Mouse (Mus musculus) kidney, adult 9 months (tissue): Measurements from ENCODE around the gene Map4k4.

Source experiments
- DNase-seq: peaks from one replicate; pipeline ENCODE4 v3.0.0; 2022

Gene Map4k4

DNA sequence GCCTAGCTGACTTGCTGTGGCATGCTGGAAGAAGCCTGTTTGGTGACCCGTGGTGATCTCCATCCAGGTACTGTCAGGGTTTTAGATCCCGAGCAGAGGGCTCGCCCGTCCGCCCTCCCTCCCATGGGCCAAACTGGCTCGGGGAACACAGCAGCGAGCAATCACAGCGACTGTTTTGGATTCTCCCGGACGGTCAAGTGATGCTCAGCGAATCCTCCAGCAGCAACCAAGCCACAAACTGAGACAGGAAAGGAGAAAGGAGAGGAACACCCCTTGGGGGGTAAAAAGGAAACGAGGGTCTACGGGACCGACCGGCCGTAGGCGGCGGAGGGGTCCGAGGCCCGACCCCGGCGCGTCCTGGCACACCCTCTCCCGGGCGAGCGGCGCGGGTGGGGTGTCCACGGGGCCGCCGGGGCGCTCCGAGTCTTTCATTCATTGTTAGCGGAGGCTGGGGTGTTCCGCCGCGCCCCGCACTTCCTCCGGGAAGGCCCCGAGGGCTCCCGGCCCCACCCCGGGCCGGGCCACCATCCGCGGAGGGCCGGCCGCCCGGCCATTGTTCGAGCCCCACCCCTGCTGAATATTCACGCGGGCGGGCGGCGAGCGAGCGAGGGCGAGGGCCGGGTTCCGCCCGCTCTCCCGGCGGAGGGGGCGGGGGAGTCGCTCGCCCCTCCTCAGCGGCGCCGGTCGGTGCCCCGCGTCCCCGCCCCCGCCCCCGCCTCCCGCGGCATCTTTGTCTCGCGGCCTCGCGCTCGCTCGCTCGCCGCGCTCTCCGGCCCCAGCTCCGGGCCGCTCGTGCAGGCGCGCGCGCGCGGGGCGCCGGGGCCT lies at the start of gene Map4k4:
Gene Map4k4 (plus strand): TSS at position 733 of the 825 bp plus-strand sequence.
- DNase-seq: peak; percentile 73

DNA sequence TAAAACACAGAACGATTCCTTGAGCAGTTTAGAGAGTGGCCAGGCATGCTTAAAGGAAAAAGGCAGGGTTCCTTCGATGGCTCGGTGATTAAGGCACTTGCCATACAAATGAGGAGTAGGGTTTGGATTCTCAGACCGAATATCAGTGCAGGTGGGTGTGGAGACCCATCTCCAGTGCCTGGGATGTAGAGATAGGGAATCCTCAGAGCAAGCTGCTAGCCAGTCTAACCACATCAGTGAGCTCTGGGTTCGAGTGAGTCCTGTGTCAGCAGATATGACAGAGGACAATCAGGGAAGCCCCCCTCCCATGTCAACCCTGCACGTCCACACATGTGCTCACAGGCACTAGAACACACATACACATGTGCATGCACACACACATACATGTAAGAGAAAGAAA lies 44.8 kb upstream of the Map4k4 start:
- DNase-seq: no peak

DNA sequence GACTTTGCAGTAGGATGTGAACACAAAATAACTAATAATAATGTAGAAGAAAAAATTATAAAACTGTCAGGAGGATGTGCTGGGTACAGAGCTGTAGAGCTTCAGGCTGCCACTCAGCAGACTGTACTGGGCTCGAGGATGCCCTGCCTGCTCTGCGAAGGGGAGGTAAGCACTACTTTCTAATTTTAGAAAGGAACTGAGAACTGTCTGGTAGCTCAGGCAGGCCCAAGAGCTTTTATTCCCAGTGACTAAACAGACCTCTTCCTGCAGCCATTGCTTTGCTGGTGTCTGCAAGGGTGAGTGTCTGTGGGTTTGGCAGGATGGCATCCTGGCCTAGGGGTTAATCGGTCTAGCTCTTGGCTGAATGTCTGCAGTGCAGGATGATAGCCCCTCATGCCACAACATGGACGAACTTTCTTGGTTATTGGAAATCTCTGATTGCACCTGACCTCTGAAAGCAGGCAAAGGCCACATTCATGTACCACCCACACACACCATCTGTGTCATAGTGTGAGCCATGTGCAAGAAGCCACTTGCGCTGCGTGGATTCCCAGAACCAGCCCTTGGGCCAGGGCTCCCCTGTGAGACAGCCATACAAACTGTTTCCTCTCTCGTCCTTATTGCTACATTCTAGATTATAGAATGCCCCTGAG lies 43.8 kb upstream of the Map4k4 start:
- no peak for DNase-seq

DNA sequence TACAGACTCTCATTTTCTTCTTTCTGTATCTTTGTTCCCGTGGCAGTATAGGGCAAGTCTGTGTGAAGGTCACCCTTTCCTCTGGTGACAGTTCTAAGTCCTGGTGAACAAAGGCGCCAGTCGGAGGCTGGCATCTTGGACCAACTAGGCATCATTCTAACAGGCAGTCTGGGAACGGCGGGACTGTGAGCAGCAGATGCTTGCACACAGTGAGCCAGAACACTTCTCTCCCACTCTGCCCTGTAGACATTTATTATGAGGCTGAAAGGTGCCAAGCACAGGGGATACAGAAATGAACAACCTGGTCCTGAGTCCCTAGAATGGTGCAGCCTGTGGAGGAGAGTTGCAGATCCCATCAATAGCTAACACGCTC lies 43.3 kb upstream of the Map4k4 start:
- DNase-seq: no peak

DNA sequence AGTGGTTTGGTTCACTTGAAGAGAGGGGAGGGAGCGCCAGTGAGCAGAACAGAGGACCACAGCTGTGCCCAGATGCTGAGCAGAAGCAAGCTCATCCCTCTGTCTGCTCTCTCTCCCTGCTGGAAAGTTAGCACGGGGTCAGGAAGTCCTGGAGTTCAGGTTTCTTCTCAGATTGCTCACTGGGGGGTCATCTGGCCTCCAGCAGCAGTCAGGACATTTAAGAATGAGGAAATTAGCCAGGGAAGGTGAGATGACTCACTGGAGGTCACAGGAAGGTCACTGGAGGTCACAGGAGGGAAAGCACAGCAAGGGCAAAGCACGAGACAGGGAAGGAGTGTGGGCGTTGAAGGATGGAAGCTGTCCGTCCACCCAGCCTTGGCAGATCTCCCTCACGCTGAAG lies 41.5 kb upstream of the Map4k4 start:
- DNase-seq: no peak

DNA sequence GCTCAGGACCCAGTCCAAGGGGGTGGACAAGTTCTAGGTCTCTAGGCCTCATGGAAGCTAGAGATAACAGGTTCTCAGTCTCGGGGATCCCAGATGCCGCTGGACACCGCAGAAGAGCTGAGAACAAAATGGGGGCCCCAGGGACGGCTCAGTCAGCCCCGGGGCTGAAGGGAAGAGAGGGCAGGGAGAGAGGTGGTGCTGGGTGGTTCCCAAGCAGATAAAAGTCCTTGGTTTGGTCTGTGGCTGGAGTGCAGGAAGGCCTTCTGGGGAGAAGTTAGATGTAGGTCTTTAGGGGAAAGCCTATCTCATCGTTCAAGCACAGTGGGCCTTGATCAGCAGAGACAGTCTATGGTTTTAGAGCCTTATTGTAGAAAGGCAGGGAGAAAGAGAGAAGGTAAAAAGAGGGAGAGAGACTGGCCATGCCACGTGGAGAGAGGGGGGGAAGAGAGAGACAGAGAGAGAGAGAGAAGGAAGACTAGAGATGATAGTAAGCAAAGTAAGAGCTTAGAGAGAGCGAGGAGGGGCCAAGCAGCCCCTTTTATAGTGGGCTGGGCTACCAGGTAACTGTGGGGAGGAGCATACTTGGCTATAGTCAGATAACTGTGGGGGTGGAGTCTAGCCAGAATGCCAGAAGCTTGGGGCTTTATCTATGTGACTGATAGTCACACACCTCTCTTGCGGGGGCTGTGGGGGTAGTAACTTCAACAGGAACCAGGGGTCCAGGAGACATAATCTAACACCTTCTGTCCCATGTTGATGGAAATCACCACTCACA lies 34.2 kb upstream of the Map4k4 start:
- no peak for DNase-seq

DNA sequence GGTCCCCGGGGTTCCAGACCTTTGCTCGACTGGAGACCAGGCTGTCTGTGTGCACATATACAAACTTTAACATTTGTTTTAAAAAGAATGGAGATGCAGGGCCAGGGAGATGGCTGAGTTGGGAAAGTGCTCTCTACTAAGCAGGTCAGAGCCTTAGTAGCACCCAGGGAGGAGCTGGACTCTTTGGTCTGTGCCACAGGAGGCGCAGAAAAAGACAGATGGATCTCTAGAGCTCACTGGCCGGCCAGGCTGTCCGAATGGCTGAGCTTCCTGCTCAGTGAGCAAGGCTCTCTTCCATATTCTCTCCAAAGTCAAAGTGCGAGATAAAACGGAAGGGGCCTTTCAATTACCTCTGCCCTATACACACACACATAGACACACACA lies 33.6 kb upstream of the Map4k4 start:
- no peak for DNase-seq

DNA sequence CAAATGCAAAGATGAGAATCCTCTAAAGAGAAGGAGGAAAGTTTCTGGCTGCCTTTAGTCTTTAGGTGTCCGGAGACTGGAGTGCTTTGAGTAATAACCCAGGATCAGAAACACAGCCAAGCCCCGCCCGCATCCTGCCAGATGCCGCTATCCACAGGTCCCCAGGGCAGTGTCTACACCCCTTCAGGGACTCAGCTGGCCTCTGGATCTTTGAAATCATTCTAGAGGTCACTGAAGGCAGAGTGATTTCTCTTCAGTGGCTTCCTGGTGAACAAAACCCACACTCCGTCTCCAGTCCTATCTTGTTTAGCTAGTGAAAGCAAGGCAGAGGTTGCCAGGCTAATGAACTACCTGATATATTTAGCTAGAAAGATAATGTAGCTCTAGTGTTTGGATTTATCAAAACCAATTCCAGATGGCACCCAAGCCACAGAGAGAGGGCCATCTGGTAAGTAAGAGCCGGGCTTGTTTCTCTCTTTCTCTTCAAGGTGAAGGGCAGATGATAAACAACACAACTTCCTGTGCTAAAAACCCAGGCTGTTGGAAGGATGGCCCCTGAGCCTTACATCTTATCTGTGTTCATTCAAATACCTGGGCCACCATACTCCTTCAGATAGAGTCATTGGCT lies 32.6 kb upstream of the Map4k4 start:
- DNase-seq: peak; percentile 71

DNA sequence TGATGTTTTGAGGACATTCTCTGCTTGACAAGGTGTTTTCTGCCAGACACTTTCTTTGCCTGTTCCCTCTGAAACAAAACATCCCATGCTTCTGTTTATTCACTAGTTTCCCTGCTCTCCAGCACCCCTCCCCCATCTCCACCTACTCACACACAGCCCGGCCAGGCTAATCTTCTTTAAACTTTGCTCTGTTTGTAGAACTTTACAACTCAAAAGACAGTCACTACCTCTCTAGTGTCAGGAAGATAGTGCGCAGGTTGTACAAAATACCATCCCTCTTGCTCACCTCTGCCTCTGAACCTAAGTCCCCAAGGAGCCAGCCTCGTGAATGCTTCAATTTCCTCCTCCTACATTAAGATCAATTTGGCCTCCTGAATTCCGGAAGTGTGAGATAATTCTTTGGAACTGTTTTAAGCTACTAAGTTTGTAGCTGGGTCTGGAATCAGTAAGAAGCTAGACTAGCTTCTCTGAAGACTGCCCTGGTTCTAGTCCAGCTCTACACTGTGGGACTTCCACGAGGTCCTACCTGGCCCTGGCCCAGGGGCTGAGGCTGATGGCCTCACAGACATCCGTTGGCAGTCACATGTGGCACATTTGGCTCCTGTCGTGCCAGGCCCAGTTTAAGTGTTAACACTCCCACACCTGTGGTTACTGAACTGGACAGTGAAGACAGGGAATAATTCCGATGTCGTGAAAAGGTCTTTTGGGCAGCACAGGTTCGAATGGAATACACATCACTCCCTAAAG lies 31.7 kb upstream of the Map4k4 start:
- peak; percentile 22 for DNase-seq

DNA sequence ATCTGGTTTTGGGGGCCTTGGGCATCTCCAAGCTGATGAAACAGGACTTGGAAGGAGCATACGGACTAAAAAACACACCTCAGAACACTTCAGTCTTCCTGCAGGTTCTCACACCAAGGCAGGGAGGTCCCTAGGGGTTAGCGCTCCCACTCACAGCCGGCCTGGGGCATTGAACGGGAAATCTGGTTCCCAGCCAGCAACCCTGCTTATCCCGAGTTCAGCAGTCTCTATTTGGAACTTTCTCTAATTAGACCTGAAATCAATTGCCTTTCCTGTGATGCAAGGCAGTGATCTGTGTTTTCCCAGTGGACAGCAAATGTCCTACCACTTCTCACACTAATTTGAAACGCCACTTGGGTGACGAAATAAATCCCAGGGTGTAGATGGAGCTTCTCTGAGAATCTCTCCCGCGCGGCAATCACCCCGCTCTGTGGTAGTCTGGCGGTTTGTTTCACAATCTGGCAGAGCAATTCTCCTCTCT lies 31.0 kb upstream of the Map4k4 start:
- no peak for DNase-seq

DNA sequence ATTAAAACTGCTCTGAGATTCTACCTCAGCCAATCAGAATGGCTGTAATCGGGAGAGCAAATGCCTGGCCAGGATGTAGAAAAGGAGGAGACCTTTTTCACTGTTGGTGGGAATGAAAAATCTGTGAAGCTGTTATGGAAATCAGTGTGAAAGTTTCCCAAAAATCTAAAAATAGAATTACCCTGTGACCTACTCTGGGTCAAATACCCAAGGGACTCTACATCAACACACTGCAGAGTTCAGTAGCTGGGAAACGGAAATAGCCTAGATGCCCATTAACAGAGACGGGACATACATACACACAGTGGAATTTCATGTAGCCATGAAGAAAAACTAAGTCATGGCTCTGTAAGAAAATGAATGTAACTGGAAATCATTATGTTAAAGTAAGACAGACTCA lies 22.7 kb upstream of the Map4k4 start:
- no peak for DNase-seq

DNA sequence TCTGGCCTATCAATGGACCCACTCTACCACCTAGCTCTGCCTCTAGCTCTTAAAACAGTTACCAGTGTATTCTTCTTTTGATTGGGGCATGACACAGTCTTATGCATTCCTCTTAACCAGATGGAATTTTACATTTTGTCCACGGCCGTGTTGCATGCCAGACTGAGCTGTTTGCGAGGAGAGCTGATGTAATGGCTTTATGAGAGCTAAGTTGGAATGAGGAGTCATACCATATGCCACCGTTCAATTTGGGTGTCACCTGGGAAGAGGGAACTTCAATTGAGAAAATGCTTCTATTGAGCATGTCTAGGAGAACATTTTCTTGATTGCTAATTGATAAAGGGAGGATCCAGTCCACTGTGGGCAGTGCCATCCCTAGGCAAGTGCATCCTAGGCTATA lies 18.2 kb upstream of the Map4k4 start:
- no peak for DNase-seq

DNA sequence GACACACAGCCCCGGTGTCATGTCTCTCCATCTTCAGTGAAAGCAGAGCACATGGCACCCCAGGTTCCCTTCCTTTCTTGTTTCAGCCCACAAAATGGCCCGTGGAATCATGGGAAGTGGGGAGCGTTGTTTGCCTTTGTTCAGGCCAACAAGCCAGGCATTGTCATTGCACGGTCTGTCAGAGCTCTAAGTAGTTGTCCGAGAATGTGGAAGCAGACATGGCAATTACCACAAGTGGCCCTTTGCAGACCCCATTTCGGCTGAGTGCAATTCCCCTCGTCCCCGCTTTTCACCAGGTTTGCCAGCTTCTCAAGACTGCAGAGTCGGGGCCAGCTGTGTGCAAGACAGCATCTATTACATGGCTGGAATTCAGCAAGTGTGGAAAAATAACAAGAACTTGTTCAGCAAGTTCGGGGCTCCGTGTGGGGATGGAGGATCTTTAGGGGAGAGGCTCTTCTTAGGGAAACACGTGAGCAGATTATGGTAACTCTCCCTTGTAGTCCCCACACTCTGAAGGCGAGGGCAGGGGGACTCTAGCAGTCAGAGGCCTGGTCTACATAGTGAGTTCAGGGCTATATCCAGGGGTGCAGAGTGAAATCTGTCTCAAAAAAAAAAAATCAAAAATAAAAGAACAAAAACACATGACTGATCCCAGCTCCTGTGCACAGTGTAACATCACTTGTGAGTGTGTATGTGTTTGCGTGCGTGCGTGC lies 15.8 kb upstream of the Map4k4 start:
- no peak for DNase-seq

DNA sequence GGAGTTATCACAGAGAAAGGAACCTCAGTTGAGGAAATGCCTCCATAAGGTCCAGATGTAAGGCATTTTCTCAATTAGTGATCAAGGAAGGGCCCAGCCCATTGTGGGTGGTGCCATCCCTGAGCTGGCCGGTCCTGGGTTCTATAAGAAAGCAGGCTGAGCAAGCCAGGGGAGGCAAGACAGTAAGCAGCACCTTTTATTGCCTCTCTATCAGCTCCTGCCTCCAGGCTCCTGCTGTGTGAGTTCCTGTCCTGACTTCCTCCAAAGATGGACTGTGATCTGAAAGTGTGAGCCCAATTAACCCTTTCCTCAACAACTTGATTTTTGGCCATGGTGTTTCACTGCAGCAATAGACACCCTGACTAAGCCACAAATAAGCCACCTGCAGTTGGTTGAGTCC lies 12.7 kb upstream of the Map4k4 start:
- DNase-seq: no peak

DNA sequence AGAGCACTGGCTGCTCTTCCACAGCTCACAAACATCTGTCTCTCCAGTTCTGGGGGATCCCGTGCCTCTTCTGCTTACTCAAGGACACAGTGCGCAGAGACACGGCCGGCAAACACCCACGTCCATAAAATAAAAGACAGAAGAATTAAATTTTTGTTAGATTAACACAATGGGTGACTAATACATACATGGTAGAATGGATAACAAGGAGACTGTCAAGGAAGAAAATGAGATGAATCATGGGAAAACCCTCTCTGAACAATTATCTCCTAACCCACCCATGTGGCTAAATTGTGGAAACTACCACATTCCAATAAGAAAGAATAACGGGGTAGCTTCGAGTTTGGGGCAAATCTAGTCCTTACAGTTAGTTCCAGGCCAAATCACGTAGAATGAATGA lies 11.3 kb upstream of the Map4k4 start:
- DNase-seq: no peak

DNA sequence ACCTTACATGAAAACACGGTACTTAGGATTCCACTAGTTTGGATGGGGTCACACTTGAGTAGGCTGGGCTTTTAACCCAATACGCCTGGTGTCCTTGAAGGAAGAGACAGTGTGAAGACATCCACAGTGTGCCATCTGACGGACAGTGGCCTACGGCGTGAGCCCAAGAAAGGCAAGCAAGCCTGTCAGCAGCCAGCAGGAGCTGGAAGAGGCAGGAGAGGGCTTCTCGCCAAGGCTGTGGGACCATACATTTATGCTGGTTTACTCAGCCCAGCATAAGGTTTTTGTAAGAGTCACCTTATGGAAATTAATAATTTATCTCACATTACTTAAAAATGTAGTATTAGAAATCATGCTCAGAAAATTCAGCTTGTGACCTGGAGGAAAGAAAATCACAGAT lies 10.7 kb upstream of the Map4k4 start:
- no peak for DNase-seq

DNA sequence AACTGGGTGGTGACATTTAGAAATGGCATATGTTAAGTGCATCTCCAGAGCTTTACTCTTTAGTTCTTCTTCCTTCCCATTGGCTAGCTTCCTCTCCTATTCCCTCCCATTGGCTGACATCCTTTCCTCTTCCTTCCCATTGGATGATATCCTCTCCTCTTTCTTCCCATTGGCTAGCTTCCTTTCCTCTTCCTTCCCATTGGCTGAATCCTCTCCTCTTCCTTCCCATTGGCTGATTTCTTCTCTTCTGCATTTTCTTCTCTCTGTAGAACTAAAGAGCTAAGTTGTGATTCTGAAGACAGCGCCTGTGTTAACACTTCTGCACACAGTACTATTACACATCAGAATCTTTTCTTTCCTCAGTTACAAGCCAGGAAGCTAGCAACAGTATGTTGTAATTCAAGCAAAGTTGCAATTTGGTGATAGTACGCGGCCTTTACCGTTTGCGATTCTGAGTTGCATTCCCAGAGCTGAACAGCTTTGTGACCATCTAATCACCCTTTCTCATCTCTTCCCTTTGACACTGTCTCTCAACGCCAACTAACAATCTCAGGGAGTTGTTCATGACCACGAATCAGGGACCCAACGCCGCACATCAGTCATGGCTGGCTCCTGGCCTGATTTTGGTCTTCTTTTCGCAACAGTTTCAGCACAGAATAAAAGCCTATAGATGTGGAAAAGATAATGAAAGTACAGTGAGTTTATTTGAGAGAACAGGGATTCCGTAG lies 7.4 kb upstream of the Map4k4 start:
- no peak for DNase-seq

DNA sequence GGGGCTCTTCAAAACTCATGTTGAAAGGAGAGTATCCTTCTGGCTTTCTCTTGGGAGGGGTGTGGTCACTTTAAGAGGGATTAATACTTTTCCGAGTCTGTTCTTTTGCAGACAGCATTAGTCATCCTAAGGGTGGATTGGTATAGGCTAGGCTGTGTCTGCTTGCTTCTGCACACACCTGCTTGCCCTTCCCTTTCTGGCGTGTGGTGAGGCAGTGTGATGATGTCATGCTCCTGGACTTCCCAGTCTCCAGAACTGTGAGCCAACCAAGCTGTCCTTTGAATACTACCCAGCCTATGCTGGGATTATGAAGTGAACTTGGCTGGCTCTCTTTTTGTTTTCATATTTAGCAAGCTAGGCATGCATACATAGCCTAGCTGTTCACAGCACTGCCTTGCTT lies 5.6 kb upstream of the Map4k4 start:
- DNase-seq: no peak

DNA sequence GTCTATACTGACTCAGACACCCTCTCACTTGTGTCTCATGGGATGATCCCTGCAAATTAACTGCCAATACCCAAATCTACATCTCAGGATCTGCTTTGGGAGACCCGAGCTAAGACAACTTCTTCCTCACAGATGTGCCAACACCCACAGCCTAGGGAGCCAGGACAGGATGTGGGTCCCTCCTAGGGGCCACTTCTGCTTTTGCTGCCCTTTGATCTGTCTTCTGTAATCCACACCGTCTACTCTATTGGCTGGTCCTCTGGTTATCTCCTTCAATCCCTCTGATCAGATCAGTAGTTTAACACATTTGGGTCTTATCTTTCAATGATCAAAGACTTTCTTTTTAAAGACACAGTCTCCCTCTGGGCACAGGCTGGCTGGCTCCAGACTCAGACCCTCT lies 5.2 kb upstream of the Map4k4 start:
- DNase-seq: no peak

DNA sequence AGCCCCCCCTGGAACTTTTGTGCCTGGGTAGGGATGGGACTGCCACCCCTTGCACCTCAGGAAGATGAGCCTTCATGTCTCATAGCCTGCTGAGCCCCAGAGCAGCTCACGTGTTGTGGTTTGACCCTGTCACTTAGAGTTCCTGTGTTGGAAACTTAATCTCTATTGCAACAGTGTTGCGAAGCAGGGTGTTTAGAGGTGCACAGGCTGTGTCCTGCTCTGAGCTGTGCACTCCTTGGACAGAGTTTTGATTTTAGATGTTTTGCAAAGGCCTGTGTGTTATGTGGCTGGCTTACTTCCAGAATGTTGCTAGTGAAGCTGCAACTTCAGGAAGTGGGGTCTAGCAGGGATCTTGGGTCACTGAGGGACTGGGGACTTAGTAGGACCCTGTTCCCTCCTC lies 4.1 kb upstream of the Map4k4 start:
- DNase-seq: no peak

DNA sequence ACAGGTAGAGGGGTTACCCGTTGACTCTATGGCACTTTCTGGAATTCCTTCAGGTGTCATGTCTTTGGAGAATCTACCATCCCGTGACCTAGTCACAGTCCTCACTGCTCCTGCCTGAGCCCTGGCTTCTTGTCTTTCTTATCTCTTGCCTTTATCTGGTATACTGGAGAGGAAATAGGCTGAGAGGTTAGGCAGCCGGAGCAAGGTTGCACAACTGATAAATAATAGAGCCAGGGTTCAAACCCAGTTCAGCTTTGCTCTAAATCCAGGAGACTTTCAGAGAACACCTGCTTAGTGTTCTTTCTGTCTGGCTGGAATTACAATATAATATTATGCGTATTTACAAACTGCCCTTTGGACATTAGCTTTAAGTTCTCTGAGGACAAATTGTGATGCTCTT lies 2.0 kb upstream of the Map4k4 start:
- DNase-seq: no peak
